Mouse (Mus musculus): ENCODE measurements around the gene Spns3. TPM values are rescaled to one million over a fixed set of nuclear protein-coding genes. Genes with fewer than 3 reads are reported as not detected.

Gene Spns3
- polyA plus RNA-seq, 1 experiment from 2014 or later = 0.99 TPM

DNA sequence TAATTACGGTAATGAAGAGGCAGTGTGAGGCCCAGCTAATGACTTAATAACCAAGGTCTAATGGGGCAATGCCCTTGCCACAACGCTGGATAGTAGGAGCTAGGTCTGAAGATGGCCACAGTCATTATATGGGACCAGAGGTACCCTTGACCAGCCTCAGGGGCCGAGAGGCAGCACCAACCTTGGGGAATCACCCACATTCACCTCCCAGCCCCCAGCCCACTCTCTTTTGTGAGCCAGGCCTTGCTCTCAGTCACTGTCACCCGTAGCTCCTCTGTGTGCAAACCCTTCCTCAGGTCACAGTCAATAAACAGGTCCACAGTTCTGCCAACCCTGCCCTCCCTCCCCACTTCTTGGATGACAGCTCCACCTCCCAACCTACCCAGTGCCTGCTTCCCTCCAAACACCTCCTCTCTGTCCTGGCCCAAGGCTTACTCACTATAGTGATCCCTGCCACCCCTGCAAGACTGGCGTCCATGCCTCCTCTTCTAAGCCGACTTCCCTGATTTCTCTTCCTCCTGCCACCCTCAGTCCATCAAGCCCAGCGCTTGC is 74.2 kb downstream of the Spns3 start:
- TF ChIP-seq CTCF (IDR thresholded peaks at IDR 0.05; ENCODE audit: low read depth) = no peak
- no peaks in the 10 kb centered on the region for H3K36me3 ChIP-seq (ENCODE audit: insufficient read depth, low read length)
- no peak overlapping the region for H3K9ac ChIP-seq (ENCODE audit: low read depth, low read length)
- no peak overlapping the region for H3K27ac ChIP-seq
- no peaks in the 10 kb centered on the region for H3K9me3 ChIP-seq (replicated peaks; ENCODE audit: low read length)
- no peak overlapping the region for H3K4me3 ChIP-seq (replicated peaks; ENCODE audit: low read depth, low read length)
- no peak for DNase-seq (ENCODE audit: low spot score)
- H3K4me1 ChIP-seq (replicated peaks; ENCODE audit: insufficient read depth, low read length) = peaks cover 7% of the 10 kb centered on the region; the same call in 1 of the 2 replicates
- H3K4me2 ChIP-seq (ENCODE audit: low read length) = no peak overlapping the region
- WGBS = 58% methylated on average over 7 of the region's 7 CpGs
- H3K27me3 ChIP-seq (ENCODE audit: insufficient read depth, low read length) = no peaks in the 10 kb centered on the region
- no peak for ATAC-seq (replicated peaks; ENCODE audit: low FRiP score, low read depth)

GRCm38 (mm10) chr11:72475408-72475807 is 74.9 kb downstream of the Spns3 start:
- DNase-seq (ENCODE audit: low spot score) (no peak), ATAC-seq (replicated peaks; ENCODE audit: low FRiP score, low read depth) (no peak)
- TF ChIP-seq CTCF (IDR thresholded peaks at IDR 0.05; ENCODE audit: low read depth) = no peak
- no peak overlapping the region for H3K4me2 ChIP-seq (ENCODE audit: low read length)
- no peaks in the 10 kb centered on the region for H3K36me3 ChIP-seq (ENCODE audit: insufficient read depth, low read length)
- H3K4me1 ChIP-seq (replicated peaks; ENCODE audit: insufficient read depth, low read length) = peaks cover 7% of the 10 kb centered on the region; the same call in 1 of the 2 replicates
- 77% methylated on average over 7 of the region's 7 CpGs for WGBS
- no peak overlapping the region for H3K9ac ChIP-seq (ENCODE audit: low read depth, low read length)
- no peaks in the 10 kb centered on the region for H3K27me3 ChIP-seq (ENCODE audit: insufficient read depth, low read length)
- no peaks in the 10 kb centered on the region for H3K9me3 ChIP-seq (replicated peaks; ENCODE audit: low read length)
- no peak overlapping the region for H3K4me3 ChIP-seq (replicated peaks; ENCODE audit: low read depth, low read length)
- H3K27ac ChIP-seq = no peak overlapping the region

GRCm38 (mm10) chr11:72474926-72475325 is 75.4 kb downstream of the Spns3 start:
- TF ChIP-seq CTCF (IDR thresholded peaks at IDR 0.05; ENCODE audit: low read depth) = no peak
- Histone ChIP-seq H3K9me3 (replicated peaks; ENCODE audit: low read length) (no peaks in the 10 kb centered on the region), H3K36me3 (ENCODE audit: insufficient read depth, low read length) (no peaks in the 10 kb centered on the region), H3K27ac (no peak overlapping the region), H3K4me1 (replicated peaks; ENCODE audit: insufficient read depth, low read length) (peaks cover 12% of the 10 kb centered on the region), H3K9ac (ENCODE audit: low read depth, low read length) (no peak overlapping the region), H3K4me2 (ENCODE audit: low read length) (no peak overlapping the region), H3K27me3 (ENCODE audit: insufficient read depth, low read length) (no peaks in the 10 kb centered on the region), H3K4me3 (replicated peaks; ENCODE audit: low read depth, low read length) (no peak overlapping the region)
- ATAC-seq (replicated peaks; ENCODE audit: low FRiP score, low read depth) (no peak), DNase-seq (ENCODE audit: low spot score) (no peak)
- WGBS = 54% methylated on average over 3 of the region's 3 CpGs

DNA sequence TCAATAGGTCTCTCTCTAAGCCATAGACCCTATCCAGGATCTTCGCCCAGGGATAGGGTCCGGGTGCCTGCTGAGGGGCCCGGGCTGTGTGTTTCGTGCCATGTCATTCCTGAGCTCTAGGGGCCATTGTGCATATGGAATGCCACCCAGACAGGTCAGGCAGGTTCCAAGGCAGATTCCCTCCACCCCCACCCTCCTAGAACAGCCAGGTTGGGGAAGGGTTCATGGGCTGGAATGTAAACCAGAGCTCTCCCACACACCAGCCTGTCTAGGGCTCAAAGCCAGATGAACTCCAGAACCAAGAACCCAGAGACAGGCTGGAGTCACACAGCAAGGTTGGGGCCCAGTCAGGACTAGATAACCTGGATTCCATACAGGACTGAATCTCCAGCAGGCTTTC is 76.8 kb downstream of the Spns3 start:
- no peak for DNase-seq (ENCODE audit: low spot score)
- Histone ChIP-seq H3K36me3 (ENCODE audit: insufficient read depth, low read length) (no peaks in the 10 kb centered on the region), H3K27ac (peak overlapping the region; percentile 66), H3K4me3 (replicated peaks; ENCODE audit: low read depth, low read length) (no peak overlapping the region), H3K4me1 (replicated peaks; ENCODE audit: insufficient read depth, low read length) (peaks cover 23% of the 10 kb centered on the region), H3K27me3 (ENCODE audit: insufficient read depth, low read length) (no peaks in the 10 kb centered on the region), H3K9me3 (replicated peaks; ENCODE audit: low read length) (no peaks in the 10 kb centered on the region), H3K9ac (ENCODE audit: low read depth, low read length) (no peak overlapping the region), H3K4me2 (ENCODE audit: low read length) (no peak overlapping the region)
- 81% methylated on average over 4 of the region's 4 CpGs for WGBS
- TF ChIP-seq CTCF (IDR thresholded peaks at IDR 0.05; ENCODE audit: low read depth) = no peak
- ATAC-seq (replicated peaks; ENCODE audit: low FRiP score, low read depth) = peak; percentile 52; the same call in 1 of the 2 replicates

DNA sequence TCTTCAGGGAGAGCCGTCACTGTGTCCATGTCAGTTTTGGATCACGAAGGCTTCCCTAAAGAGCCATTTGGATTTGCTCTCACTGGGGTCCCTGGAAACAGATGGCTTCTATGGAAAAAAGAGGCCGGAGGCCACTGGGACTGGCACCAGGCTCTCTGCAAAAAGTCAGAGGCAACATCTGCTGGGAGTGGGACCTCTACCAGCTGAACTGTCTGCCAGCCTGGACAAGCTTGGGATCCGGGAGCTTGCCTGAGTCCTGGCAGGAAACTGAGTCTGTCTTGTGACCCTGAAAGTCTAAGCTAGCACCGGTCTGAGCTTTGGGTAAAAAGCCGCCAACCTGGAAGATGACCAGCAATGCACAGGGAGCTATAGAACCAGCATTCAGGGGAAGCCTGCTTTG is 78.9 kb downstream of the Spns3 start:
- H3K9ac ChIP-seq (ENCODE audit: low read depth, low read length) = no peak overlapping the region
- H3K27me3 ChIP-seq (ENCODE audit: insufficient read depth, low read length) = no peaks in the 10 kb centered on the region
- H3K4me2 ChIP-seq (ENCODE audit: low read length) = no peak overlapping the region
- ATAC-seq (replicated peaks; ENCODE audit: low FRiP score, low read depth) (no peak), DNase-seq (ENCODE audit: low spot score) (no peak)
- no peaks in the 10 kb centered on the region for H3K36me3 ChIP-seq (ENCODE audit: insufficient read depth, low read length)
- peaks cover 30% of the 10 kb centered on the region for H3K4me1 ChIP-seq (replicated peaks; ENCODE audit: insufficient read depth, low read length)
- 87% methylated on average over 6 of the region's 6 CpGs for WGBS
- no peak overlapping the region for H3K4me3 ChIP-seq (replicated peaks; ENCODE audit: low read depth, low read length)
- H3K9me3 ChIP-seq (replicated peaks; ENCODE audit: low read length) = no peaks in the 10 kb centered on the region
- TF ChIP-seq CTCF (IDR thresholded peaks at IDR 0.05; ENCODE audit: low read depth) = no peak
- no peak overlapping the region for H3K27ac ChIP-seq

GRCm38 (mm10) chr11:72470004-72470403 is 80.3 kb downstream of the Spns3 start:
- Histone ChIP-seq H3K4me1 (replicated peaks; ENCODE audit: insufficient read depth, low read length) (peaks cover 37% of the 10 kb centered on the region), H3K4me2 (ENCODE audit: low read length) (no peak overlapping the region), H3K27me3 (ENCODE audit: insufficient read depth, low read length) (no peaks in the 10 kb centered on the region), H3K36me3 (ENCODE audit: insufficient read depth, low read length) (no peaks in the 10 kb centered on the region), H3K27ac (peak overlapping the region; percentile 36; the same call in 1 of the 2 replicates), H3K4me3 (replicated peaks; ENCODE audit: low read depth, low read length) (no peak overlapping the region), H3K9ac (ENCODE audit: low read depth, low read length) (no peak overlapping the region), H3K9me3 (replicated peaks; ENCODE audit: low read length) (no peaks in the 10 kb centered on the region)
- DNase-seq (ENCODE audit: low spot score) (no peak), ATAC-seq (replicated peaks; ENCODE audit: low FRiP score, low read depth) (no peak)
- WGBS = 63% methylated on average over 4 of the region's 4 CpGs
- no peak for TF ChIP-seq CTCF (IDR thresholded peaks at IDR 0.05; ENCODE audit: low read depth)

GRCm38 (mm10) chr11:72469217-72469616 is 81.1 kb downstream of the Spns3 start:
- ATAC-seq (replicated peaks; ENCODE audit: low FRiP score, low read depth) = peak; percentile 58
- Histone ChIP-seq H3K4me2 (ENCODE audit: low read length) (no peak overlapping the region), H3K4me3 (replicated peaks; ENCODE audit: low read depth, low read length) (no peak overlapping the region), H3K27ac (peak overlapping the region; percentile 70), H3K9ac (ENCODE audit: low read depth, low read length) (no peak overlapping the region), H3K27me3 (ENCODE audit: insufficient read depth, low read length) (no peaks in the 10 kb centered on the region), H3K36me3 (ENCODE audit: insufficient read depth, low read length) (no peaks in the 10 kb centered on the region), H3K9me3 (replicated peaks; ENCODE audit: low read length) (no peaks in the 10 kb centered on the region), H3K4me1 (replicated peaks; ENCODE audit: insufficient read depth, low read length) (peaks cover 37% of the 10 kb centered on the region)
- WGBS = 16% methylated on average over 5 of the region's 5 CpGs
- DNase-seq (ENCODE audit: low spot score) = peak; percentile 73
- TF ChIP-seq CTCF (IDR thresholded peaks at IDR 0.05; ENCODE audit: low read depth) = 0 out of 2 replicates have a peak, but pooled peaks have one; percentile 2

All from kidney, postnatal 0 days (tissue).